ENCODE assay signal across 8 mouse cellular contexts in the genomic region with DNA sequence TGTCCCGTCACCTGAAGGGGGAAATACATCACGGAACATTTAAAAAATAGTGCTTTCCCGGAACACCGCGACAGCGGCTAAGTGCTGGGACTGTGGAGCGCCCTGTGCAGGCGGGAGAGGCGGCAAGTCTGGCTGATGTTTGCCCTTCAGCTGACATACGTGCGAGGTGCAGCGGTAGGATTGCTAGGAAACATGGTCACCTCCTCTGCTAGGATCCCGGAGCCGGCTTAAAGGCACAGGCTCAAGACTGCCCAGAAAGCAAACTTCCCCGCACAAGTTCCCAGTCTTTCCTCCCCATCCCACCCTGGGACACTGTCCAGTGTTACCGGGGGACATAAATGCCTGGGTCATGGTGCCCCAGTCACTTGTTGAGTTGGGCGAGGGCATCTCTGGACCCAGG. TPM values are rescaled to one million over a fixed set of nuclear protein-coding genes. Genes with fewer than 3 reads are reported as not detected.
A peak's percentile ranks its signal among the peaks of the same experiment; 100 is the strongest.
DNase-seq lines count a peak whose midpoint lies in the region; ATAC-seq and TF ChIP-seq lines count a peak whose summit lies in the region.

No protein-coding gene starts in this region.

- TF ChIP-seq POLR2A in cerebellum, adult 2 months (IDR thresholded peaks at IDR 0.05; ENCODE audit: borderline replicate concordance, insufficient read depth, low read length): no peak

- H3K9me3 ChIP-seq in neural tube, embryonic 12.5 days: no peaks in the 10 kb centered on the region

- peak overlapping the region; percentile 89 for H3K4me2 ChIP-seq in neural tube, embryonic 12.5 days (replicated peaks)

- no peak overlapping the region for H3K27ac ChIP-seq in cerebellum, adult 2 months (ENCODE audit: insufficient read depth, low read length)
- H3K27ac ChIP-seq in neural tube, embryonic 12.5 days: no peak overlapping the region

- H3K4me3 ChIP-seq in cerebellum, adult 2 months (replicated peaks; ENCODE audit: insufficient read depth, low read depth, low read length): peak overlapping the region; percentile 48
- H3K4me3 ChIP-seq in neural tube, embryonic 12.5 days: peak overlapping the region; percentile 68

- H3K4me1 ChIP-seq in cerebellum, adult 2 months (ENCODE audit: control insufficient read depth, insufficient read depth, low read length): no peaks in the 10 kb centered on the region
- H3K4me1 ChIP-seq in neural tube, embryonic 12.5 days: 0 out of 2 replicates have a peak, but pooled peaks cover 7% of the 10 kb centered on the region

- no peaks in the 10 kb centered on the region for H3K36me3 ChIP-seq in neural tube, embryonic 12.5 days

- WGBS in cerebellum, adult 2 months: 1% methylated on average over 17 of the region's 17 CpGs
- under 1% methylated on average over 17 of the region's 17 CpGs for WGBS in neural tube, embryonic 12.5 days

- H3K9ac ChIP-seq in neural tube, embryonic 12.5 days: peak overlapping the region; percentile 62

- no peak; the same call in none of the 2 replicates for ATAC-seq in neural tube, embryonic 12.5 days (ENCODE audit: low FRiP score, low read depth)

- H3K27me3 ChIP-seq in cerebellum, adult 2 months (ENCODE audit: control insufficient read depth, insufficient read depth, low read length): no peaks in the 10 kb centered on the region; the same call in 1 of the 2 replicates
- peaks cover 12% of the 10 kb centered on the region; the same call in 1 of the 2 replicates for H3K27me3 ChIP-seq in neural tube, embryonic 12.5 days (replicated peaks)

- TF ChIP-seq CTCF in cerebellum, adult 2 months (IDR thresholded peaks at IDR 0.05; ENCODE audit: borderline replicate concordance, insufficient read depth, low read depth, low read length): no peak

- peak; percentile 4 to 19 for DNase-seq in cerebellum, adult 2 months
- DNase-seq in cerebellum, postnatal 10 days: no peak
- DNase-seq in ovary, postnatal 36 days (ENCODE audit: low spot score): peak; percentile 3
- DNase-seq in ovary, adult 18-20 months (ENCODE audit: low spot score): no peak
- peak; percentile 4 for DNase-seq in kidney, adult 9 months
- no peak for DNase-seq in urinary bladder, postnatal 36 days (ENCODE audit: low spot score in 2 of 2)
- no peak for DNase-seq in spleen, postnatal 4 days (ENCODE audit: low spot score in 2 of 2)

RNA-seq across cellular contexts. Expression of a gene that starts 0.6 kb away (rescaled TPM):
- polyA plus RNA-seq in cerebellum, adult 2 months (2012; rRNA removed): 92.5 and 121 TPM in 2 replicates
- 5.1 and 5.4 TPM in 2 replicates for polyA plus RNA-seq in neural tube, embryonic 12.5 days (2016; fragmentation: Nextera tagmentation; extraction: Ambion mirVana)

Comparison
In these comparisons a context has a peak if more than half of its experiments do, and no peak if none do; other contexts are left out.
1. DNase-seq: peak in cerebellum, adult 2 months (2 of 2), ovary, postnatal 36 days (single experiment) and kidney, adult 9 months (single experiment); none in cerebellum, postnatal 10 days (0 of 2), ovary, adult 18-20 months (single experiment), urinary bladder, postnatal 36 days (0 of 2) and spleen, postnatal 4 days (0 of 2).
2. RNA of a gene that starts 0.6 kb away (polyA plus RNA-seq): 92.5 to 121 TPM in cerebellum, adult 2 months; 5.1 to 5.4 TPM in neural tube, embryonic 12.5 days; every median in the first group is over 10 times any median in the second.